Mouse (Mus musculus): Measurements from ENCODE around the gene Gm47841. TPM values are rescaled to one million over a fixed set of nuclear protein-coding genes. Genes with fewer than 3 reads are reported as not detected.

Gene Gm47841
- polyA plus RNA-seq, 1 experiment, result not detected

- no peak for DNase-seq (ENCODE audit: extremely low spot score in 1 of 2, low spot score in 1 of 2)
Measured at GRCm38 (mm10) chr15:101046039-101046526, 1.1 kb downstream of the Gm47841 start.

DNA sequence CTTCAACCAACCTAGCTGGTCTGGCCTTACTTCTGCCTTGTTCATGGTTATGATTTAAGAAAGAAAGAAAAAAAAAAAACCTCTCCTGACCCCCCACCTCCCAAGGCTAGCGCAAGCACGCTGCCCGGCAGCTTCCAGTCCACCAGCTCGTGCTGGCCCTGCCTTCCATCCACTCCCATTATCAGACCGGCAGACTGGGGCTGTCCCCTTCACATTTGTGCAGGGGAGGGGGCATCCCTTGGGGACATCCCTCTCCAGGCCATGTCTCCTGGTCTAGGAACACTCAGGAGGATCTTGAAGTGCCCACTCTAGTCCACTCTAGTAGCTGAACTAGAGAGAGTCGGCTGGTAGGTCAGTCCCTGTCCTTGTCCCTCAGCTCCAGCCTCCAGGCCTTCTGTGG lies 2.7 kb downstream of the Gm47841 start:
- DNase-seq (ENCODE audit: extremely low spot score in 1 of 2, low spot score in 1 of 2), result no peak

DNA sequence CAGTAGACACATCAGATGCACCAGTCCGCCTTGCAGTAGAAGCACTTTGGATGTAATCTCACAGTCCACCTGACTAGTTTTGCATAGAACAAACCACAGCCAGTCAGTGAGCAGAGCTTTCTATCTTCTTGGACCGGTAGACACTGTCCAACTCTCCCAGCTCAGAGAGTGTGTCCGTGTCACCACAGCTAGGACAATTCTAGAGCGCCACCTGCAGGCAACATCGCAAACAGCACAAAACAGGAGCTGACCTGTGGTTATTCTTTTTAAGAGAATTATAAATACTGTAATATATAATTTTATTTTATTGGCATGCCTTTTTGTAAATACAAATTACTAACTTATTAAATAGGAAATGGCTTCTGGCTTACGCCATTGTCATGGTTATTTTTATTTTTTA lies 4.6 kb downstream of the Gm47841 start:
- peak; percentile 42 to 88 for DNase-seq (ENCODE audit: extremely low spot score in 1 of 2, low spot score in 1 of 2)

GRCm38 (mm10) chr15:101041966-101042365 lies 5.2 kb downstream of the Gm47841 start:
- DNase-seq (ENCODE audit: extremely low spot score in 1 of 2, low spot score in 1 of 2), result no peak

DNA sequence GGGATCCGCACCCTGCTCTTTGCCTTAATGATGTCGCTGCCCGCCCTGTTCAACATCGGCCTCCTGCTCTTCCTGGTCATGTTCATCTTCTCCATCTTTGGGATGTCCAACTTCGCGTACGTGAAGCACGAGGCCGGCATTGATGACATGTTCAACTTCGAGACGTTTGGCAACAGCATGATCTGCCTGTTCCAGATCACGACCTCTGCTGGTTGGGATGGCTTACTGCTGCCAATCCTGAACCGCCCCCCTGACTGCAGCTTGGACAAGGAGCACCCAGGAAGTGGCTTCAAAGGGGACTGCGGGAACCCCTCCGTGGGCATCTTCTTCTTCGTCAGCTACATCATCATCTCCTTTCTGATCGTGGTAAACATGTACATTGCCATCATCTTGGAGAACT lies 7.5 kb downstream of the Gm47841 start:
- DNase-seq (ENCODE audit: extremely low spot score in 1 of 2, low spot score in 1 of 2), result no peak

- DNase-seq (ENCODE audit: extremely low spot score in 1 of 2, low spot score in 1 of 2), result no peak
Measured at GRCm38 (mm10) chr15:101028960-101029359, 18.2 kb downstream of the Gm47841 start.

GRCm38 (mm10) chr15:101011352-101011751 lies 35.8 kb downstream of the Gm47841 start:
- no peak for DNase-seq (ENCODE audit: extremely low spot score in 1 of 2, low spot score in 1 of 2)

DNA sequence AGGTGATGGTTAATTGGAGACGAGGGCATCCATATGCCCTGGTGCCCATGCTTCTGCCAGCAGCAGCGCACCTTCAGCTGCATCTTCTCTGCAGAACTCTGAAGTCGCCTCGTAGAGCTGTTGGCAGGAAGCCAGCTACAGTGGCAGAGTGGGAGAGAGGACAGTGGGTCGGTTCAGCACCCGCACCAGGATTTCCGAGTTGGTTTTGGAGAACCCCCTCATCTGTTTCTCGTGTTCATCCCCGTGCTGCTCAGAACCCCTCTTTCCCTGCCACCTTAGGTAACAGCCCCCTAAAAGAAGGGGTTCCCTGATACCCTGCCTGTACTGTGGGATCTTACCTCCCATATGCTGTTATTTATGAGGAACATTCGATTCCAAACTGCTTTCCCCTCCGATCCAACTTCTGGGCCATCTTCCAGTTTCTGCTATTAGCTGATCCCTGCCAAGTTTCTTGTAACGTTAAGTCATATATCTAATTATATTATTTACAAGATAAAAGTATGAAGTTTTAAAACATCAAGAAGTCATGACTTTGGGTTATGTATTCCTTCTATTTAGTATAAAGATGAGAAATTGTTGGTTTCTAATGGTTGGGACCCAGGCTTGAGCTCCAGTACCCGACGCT lies 38.7 kb downstream of the Gm47841 start:
- peak in 1 of 2 experiments; percentile 53 for DNase-seq (ENCODE audit: extremely low spot score in 1 of 2, low spot score in 1 of 2)

GRCm38 (mm10) chr15:101007236-101007635 lies 40.0 kb downstream of the Gm47841 start:
- peak in 1 of 2 experiments; percentile 70 for DNase-seq (ENCODE audit: extremely low spot score in 1 of 2, low spot score in 1 of 2)

GRCm38 (mm10) chr15:101006251-101007040 lies 40.8 kb downstream of the Gm47841 start:
- peak in 1 of 2 experiments; percentile 39 for DNase-seq (ENCODE audit: extremely low spot score in 1 of 2, low spot score in 1 of 2)

DNA sequence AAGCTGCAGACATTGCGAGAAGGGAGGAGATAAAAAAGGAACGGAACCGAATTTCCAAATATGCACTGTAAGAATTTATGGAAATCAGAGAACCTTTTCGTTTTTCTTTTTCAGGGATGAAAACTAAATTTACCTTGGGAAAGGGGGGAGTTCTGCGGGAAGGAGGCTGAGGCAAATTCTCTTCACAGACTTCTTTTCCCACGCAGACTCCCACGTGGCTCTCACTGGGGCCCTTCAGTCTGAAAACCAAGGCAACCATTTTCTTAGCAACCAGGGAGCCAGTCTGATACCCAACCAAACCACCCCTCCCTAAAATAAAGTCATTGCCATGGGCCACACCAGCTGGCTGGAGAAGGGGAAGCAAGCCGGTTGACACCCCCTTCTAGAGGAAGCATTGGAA lies 41.5 kb downstream of the Gm47841 start:
- DNase-seq (ENCODE audit: extremely low spot score in 1 of 2, low spot score in 1 of 2), result peak; percentile 78 to 88

DNA sequence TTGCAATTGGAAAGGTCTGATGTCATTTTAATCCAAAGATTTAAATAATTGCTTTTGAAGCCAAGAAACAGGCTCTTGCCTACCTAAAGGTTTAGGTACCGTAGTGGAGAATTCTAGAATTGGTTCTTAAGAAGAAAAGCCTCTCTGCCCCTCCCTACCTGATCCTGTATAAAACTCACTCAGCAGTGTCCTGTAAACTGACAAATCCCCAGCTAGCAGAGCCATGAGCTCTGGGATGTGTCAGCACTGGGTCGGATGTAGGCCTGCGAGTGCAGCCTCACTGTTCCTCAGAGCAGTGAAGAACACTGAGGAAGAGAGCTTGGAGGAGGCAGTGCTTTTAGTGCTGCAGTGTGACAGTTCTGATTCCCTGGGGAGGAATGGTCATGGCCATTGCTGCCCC lies 42.7 kb downstream of the Gm47841 start:
- DNase-seq (ENCODE audit: extremely low spot score in 1 of 2, low spot score in 1 of 2), result no peak

DNA sequence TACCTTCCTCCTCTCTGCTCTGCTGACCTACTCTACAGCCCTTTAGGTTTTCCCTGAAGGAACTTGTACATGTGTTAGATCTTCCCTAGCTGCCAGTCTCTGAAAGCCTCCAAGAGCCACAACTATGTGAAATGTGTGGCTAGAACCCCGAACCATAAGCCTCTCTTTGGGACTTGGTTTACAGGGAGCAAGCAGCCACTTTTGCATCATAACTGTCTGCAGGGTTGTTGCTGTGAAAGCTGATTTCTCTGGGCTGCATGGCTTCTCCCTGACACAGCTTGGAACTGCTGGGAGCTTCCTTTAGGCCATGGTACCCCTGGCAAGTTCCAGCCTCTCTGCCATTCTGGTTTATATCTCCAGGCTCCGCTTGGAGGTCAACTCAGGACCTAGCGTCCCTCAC lies 44.7 kb downstream of the Gm47841 start:
- DNase-seq (ENCODE audit: extremely low spot score in 1 of 2, low spot score in 1 of 2), result no peak

DNA sequence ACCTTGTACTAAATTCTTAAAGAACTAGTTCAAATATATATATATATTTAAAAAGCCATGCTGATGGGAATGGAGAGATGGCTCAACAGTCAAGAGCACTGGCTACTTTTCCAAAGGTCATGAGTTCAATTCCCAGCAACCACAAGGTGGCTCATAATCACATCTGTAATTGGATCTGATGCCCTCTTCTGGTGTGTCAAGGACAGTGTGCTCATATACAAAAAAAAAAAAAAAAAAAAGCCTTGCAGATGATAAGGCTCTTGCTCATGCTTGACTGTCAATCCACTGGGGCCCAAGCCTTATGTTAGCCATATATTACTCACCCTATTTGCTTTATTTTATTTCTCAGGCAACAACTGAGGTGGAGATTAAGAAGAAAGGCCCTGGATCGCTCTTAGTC lies 45.5 kb downstream of the Gm47841 start:
- no peak for DNase-seq (ENCODE audit: extremely low spot score in 1 of 2, low spot score in 1 of 2)

- DNase-seq (ENCODE audit: extremely low spot score in 1 of 2, low spot score in 1 of 2), result peak in 1 of 2 experiments; percentile 67
Measured at GRCm38 (mm10) chr15:100997090-100997489, 50.1 kb downstream of the Gm47841 start.

Other genes with a start within 250 kb of the Gm47841 start
- gene Scn8a, start 177.5 kb downstream of the Gm47841 start, polyA plus RNA-seq (2012; rRNA removed), result 81.3 and 89.0 TPM in 2 replicates
- 1.2 and 1.3 TPM in 2 replicates for gene Fignl2, start 31.2 kb upstream of the Gm47841 start, polyA plus RNA-seq (2012; rRNA removed)
- not detected in 2 replicates for gene Ankrd33, start 68.4 kb upstream of the Gm47841 start, polyA plus RNA-seq (2012; rRNA removed)
- 20.7 and 22.4 TPM in 2 replicates for gene Acvrl1, start 81.1 kb upstream of the Gm47841 start, polyA plus RNA-seq (2012; rRNA removed)
- 68.4 and 68.6 TPM in 2 replicates for gene Acvr1b, start 126.7 kb upstream of the Gm47841 start, polyA plus RNA-seq (2012; rRNA removed)
- gene Grasp, start 176.8 kb upstream of the Gm47841 start, polyA plus RNA-seq (2012; rRNA removed), result 43.9 and 53.5 TPM in 2 replicates
- 80.9 and 169 TPM in 2 replicates for gene Nr4a1, start 206.9 kb upstream of the Gm47841 start, polyA plus RNA-seq (2012; rRNA removed)
- gene Atg101, start 236.9 kb upstream of the Gm47841 start, polyA plus RNA-seq (2012; rRNA removed), result 50.2 and 58.3 TPM in 2 replicates
- gene 6030408B16Rik, start 245.8 kb upstream of the Gm47841 start, polyA plus RNA-seq (2012; rRNA removed), result 0.27 and 0.52 TPM in 2 replicates

Data from frontal cortex, adult 2 months (tissue).